Mouse (Mus musculus) left cerebral cortex, adult 8-10 months (tissue): ENCODE measurements at regions not wholly inside any gene's neighbourhood (a gene's known extent, or its start where the extent isn't known, plus 50 kb on each side); places are given as distances from the start of the nearest gene placed in this dataset.
A peak's percentile ranks its signal among the peaks of the same experiment; 100 is the strongest.

Experiments used
- DNase-seq, 2 experiments: peaks; one replicate each; pipeline ENCODE4 v3.0.0; 2022; ENCODE audit warnings: low spot score in 2 of 2

GRCm38 (mm10) chr7:36420741-36421140, 277.2 kb upstream of the Tshz3 start:
- DNase-seq, result no peak

DNA sequence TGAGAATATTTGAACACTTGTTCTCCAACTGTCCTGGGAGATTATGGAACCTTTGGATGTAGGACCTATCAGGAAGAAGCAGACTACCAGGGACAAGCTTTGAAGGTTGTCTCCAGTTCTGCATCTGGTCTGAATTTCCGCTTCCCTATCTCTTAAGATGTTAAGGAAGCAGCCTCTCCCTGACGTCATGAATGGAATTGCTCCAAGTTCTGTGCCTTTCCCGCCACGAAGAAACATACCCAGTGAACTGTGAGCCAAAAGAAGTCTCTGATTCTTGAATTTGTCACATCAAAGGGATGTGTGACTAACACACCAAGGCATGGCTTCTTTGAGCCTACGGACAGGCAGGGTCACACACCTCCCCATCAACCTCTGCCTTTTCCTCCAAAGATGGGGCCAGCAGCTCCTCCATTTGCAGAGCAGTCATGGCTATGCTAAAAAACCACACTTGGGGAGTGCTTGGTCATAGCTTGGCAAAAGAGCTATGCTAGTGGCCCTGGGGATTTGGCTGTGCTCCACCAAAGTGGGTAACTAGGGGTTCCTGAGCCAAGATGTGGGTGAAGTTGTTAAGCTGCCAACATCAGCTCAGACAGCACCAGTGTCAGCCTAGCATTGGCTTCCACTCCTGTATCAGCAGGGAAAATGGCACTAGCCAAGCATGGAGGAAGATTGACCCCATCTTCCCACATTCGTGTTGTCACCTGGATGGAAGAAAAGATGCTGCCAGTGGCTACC, 248.6 kb upstream of the Tshz3 start:
- peak; percentile 21 to 73 for DNase-seq

DNA sequence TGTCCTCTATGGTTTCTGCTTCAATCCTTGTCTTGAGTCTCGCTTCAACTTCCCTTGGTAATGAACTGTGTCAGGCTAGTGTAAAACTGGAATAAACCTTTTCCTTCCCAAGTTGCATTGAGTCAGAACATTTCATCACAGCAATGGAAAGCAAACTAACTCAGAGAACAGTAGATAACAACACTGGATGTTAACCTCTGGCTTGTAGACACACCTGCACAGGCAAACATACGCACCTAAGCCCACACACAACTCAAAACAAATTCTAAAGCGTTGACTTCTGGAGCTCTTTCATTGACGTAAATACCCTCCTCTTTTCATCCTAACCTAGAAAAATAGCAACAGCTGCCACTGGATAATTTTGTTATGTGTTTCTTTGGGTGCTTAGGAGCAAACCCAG, 244.1 kb upstream of the Tshz3 start:
- DNase-seq, result no peak

- DNase-seq, result no peak
These were observed 241.8 kb upstream of the Tshz3 start for GRCm38 (mm10) chr7:36456080-36456479.

DNA sequence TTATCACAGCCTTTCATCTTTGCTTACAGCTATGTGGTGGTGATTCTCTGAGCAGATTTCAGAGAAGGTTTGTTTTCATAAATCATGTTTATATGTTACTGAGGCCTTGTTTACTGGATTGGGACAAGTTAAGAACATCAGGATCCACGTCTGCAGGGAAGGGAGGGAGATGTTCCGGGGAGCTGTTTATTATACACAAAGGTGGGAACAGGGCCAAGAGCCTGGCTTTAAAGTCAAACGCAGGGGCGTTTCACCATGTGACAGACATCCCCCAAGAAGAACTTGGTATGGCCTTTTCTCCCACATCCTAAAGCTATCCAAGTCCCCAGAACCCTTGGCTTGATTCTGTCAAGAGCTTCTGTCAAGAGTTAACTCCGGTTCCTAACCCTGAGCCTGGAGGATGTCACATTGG, 235.5 kb upstream of the Tshz3 start:
- DNase-seq, result no peak

GRCm38 (mm10) chr7:36469386-36469785, 228.5 kb upstream of the Tshz3 start:
- DNase-seq, result no peak

GRCm38 (mm10) chr7:36473532-36473931, 224.4 kb upstream of the Tshz3 start:
- DNase-seq, result no peak

GRCm38 (mm10) chr7:36476434-36476833, 221.5 kb upstream of the Tshz3 start:
- no peak for DNase-seq

DNA sequence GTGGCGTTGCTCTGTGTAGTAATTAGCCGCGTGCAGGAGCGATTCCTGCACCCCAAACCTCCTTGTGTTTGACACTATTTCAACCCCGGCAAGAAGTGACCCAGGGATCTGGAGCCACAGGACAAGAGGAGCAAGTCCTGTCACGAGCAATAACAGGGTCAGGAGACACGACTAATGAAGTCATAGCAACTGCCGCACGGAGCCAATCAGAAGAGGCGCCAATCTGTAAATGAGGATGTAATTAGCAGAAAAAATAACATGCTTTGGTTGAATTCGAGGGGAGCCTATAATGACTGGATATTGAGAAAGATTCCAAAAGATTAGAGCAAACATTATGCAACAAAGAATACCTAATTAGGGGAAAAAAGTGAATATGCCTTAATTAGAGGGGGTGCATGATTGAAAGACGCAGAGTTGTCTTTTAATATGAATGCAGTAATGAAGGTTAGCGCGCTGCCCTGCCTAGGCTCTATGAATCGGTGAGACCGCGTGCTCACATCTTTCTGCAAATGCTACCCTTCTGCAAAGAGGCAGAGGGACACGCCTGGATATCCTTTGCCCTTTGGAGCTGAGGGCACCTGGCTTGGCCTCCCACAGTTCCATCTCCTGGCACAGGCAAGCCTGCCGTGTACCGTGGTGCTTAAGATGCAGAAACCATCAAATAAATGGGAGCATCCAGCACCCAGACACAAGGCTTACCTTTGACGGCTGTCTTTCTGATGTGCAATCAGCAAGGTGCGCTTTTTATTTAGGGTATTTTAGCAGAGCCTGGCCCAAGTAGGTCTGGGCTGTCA, 220.9 kb upstream of the Tshz3 start:
- DNase-seq, result no peak

DNA sequence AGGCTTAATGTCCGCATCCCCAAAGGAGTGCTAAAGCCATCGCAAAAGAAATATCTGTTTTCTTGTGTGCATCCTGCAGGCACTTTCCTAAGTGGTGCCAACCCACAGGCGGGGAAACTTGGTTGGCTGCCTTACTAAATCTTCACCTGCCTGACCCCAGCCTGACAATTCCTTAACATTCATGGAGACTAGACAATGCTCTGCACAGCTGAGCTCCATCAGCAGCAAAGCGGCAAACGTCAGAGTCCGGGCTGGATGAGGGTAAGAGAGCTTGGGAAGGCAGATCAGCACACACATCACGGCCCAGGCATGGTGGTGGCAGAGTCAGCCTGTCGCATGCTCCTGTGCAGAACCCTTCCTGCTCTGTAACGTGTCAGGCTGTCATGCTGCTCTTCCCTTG, 209.8 kb upstream of the Tshz3 start:
- no peak for DNase-seq

- no peak for DNase-seq
These were observed 206.7 kb upstream of the Tshz3 start for GRCm38 (mm10) chr7:36491173-36491581.

GRCm38 (mm10) chr7:36504010-36504875, 193.7 kb upstream of the Tshz3 start:
- no peak for DNase-seq

DNA sequence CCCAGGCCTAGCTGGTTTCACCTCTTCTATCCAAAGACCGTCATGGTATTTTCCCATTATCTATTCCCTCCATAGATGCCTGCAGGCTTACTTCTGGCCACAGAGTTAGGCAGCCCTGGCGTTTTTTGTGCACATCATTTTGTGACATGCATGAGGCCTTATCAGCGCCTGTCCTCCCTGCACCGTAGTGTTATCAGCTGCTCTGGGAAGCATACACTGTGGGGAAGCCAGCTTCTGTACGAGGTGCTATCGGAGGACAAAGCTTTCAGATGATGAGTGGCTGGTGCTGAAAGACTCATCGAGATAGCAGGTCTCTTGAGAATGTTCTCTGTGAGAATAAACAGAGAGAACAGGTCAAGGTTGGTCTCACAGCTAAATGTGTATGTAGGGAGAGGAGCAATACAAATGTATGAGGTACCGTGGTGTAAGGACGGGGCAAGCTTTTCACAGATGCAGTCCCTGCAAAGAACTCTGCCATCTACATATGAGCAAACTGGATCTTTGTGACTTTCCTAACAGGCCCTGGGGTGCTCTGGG, 190.0 kb upstream of the Tshz3 start:
- DNase-seq, result no peak

- no peak for DNase-seq
These were observed 184.2 kb upstream of the Tshz3 start for GRCm38 (mm10) chr7:36513680-36514079.

- no peak for DNase-seq
These were observed 181.7 kb upstream of the Tshz3 start for GRCm38 (mm10) chr7:36516094-36516663.

- no peak for DNase-seq
These were observed 178.9 kb upstream of the Tshz3 start for GRCm38 (mm10) chr7:36519027-36519426.

- DNase-seq, result no peak
These were observed 175.0 kb upstream of the Tshz3 start for GRCm38 (mm10) chr7:36522960-36523359.

- DNase-seq, result no peak
These were observed 171.8 kb upstream of the Tshz3 start for GRCm38 (mm10) chr7:36526148-36526547.

DNA sequence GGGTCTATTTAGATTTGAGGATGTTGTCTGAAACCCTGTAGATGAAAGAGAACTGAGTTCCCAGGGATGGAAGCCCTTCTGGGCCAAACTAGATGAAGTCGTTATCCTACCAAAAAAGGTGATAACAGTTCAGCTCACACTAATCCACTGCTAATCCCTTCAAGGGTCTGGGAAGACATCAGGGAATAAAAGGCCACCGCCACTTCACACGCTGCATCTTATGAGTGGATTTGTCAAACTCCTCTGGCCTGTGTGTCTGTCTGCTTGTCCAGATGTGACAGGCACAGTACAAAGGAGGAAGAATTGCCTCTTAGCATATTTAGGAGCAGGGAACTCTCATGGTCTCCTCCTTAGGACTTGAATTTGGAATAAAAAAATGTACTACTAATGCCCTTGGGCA, 171.2 kb upstream of the Tshz3 start:
- no peak for DNase-seq

DNA sequence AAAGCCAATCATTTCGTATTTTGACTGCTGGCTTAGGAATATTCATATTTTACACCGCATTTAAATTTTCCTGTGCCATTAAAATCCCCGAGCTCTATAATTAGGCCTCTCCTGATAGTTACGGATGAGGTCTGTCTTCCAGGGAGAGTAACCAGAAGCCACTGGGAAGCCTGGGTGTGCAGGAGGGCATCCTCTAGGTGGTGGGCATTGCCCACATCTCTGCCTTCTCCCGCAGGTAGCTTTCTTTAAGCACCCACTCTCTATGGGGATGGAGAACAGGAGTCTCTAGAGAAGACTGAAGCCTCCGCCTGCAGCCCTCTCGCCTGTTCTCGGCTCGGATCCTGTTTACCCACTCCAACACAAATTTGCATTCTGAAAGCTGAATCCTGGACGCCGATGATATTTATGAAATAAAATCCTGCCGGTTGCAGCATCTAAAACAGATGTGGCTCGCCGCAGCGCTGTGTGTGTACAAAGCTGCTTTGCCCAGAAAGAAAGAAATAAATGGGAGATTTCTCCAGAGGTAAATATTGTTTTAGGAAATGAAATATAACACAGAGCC, 168.3 kb upstream of the Tshz3 start:
- no peak for DNase-seq

GRCm38 (mm10) chr7:36531559-36531958, 166.4 kb upstream of the Tshz3 start:
- no peak for DNase-seq
